Mouse (Mus musculus) heart, embryonic 14.5 days (tissue): ENCODE results near the gene Gusb. TPM values are rescaled to one million over a fixed set of nuclear protein-coding genes. Genes with fewer than 3 reads are reported as not detected.

ENCODE experiments used
- ATAC-seq: fragments of 200-750 bp; cut with Nextera tagmentation; 2 replicates; pipeline ENCODE4 v1.8.0; 2017; ENCODE audit warnings: low read depth, moderate TSS enrichment; ENCODE audit not compliant: insufficient number of reproducible peaks, insufficient read depth, low FRiP score
- H3K27ac ChIP-seq, 2 experiments: fragments of 200-500 bp in 1 of 2; fragments of 300-500 bp in 1 of 2; sonication (generic) in 1 of 2; replicated peaks in 1 of 2; 2 replicates each; pipeline ENCODE4 v1.5.1; 2012 to 2014; ENCODE audit warnings: low read depth in 2 of 2, low read length in 2 of 2, control low read depth in 1 of 2, mild to moderate bottlenecking in 1 of 2, mixed read lengths in 1 of 2; ENCODE audit not compliant: control insufficient read depth in 1 of 2, insufficient read depth in 1 of 2
- H3K27me3 ChIP-seq: fragments of 300-500 bp; sonication (generic); 2 replicates; pipeline ENCODE4 v1.6.1; 2014; ENCODE audit warnings: mild to moderate bottlenecking, low read length, control low read depth; ENCODE audit not compliant: control insufficient read depth, insufficient read depth
- H3K36me3 ChIP-seq: fragments of 300-500 bp; sonication (generic); 2 replicates; pipeline ENCODE4 v1.6.1; 2014; ENCODE audit warnings: mild to moderate bottlenecking, control low read depth, low read length, mixed read lengths; ENCODE audit not compliant: control insufficient read depth, insufficient read depth
- H3K4me1 ChIP-seq, 2 experiments: fragments of 200-500 bp in 1 of 2; fragments of 300-500 bp in 1 of 2; sonication (generic) in 1 of 2; 2 replicates each; pipeline ENCODE4 v1.6.1; 2012 to 2014; ENCODE audit warnings: low read length in 2 of 2, control low read depth in 1 of 2, mixed read lengths in 1 of 2; ENCODE audit not compliant: control insufficient read depth in 2 of 2, insufficient read depth in 2 of 2
- H3K4me2 ChIP-seq: fragments of 300-500 bp; sonication (generic); 2 replicates; pipeline ENCODE4 v1.6.1; 2014; ENCODE audit warnings: mild to moderate bottlenecking, low read length
- H3K4me3 ChIP-seq, 2 experiments: fragments of 200-500 bp in 1 of 2; fragments of 300-500 bp in 1 of 2; sonication (generic) in 1 of 2; 2 replicates each; pipeline ENCODE4 v1.5.1; 2012 to 2014; ENCODE audit warnings: low read length in 2 of 2, mild to moderate bottlenecking in 2 of 2, control low read depth in 1 of 2, low read depth in 1 of 2, moderate library complexity in 1 of 2; ENCODE audit not compliant: control insufficient read depth in 1 of 2, insufficient read depth in 1 of 2
- H3K9ac ChIP-seq: fragments of 300-500 bp; sonication (generic); 2 replicates; pipeline ENCODE4 v1.6.1; 2014; ENCODE audit warnings: mild to moderate bottlenecking, low read length
- H3K9me3 ChIP-seq: fragments of 300-500 bp; sonication (generic); 2 replicates; pipeline ENCODE4 v1.6.1; 2016; ENCODE audit warnings: low read length, control low read depth; ENCODE audit not compliant: control insufficient read depth
- WGBS: fragments of 180-500 bp; shearing (Covaris S2); extraction: QIAGEN DNeasy Blood & Tissue Kit; methylation state at CpG from one replicate; pipeline ENCODE4 v1.1.7; 2014; 5-methylcytosine and 5-hydroxymethylcytosine counted together
- polyA plus RNA-seq: library from polyadenylated mRNA; unstranded; fragments of >200 nt; fragmentation: Nextera tagmentation; extraction: Ambion mirVana; gene quantifications from 2 replicates; pipeline ENCODE4 v1.2.1, GENCODE M21; 2014

Gene Gusb
- polyA plus RNA-seq, 1 experiment from 2014 or later: 49.2 TPM

DNA sequence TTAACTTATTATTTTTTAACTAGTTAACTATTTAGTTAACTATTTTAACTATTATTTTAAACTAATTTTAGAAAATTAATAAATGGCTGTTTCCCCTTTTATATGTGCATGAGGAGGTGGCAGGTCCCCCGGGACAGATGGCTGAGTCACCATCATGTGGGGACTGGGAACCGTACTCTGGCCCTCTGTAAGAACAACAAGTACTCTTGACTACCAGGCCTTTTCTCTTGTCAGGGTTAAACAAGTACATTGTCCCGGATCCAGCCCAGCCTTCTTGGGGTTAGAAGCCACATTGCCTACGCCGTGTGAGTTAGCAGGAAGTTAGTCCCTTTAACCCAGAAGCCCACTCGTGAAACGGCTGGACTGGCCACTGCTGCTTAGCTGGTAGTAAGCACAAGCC, 7.9 kb downstream of the Gusb start:
- ATAC-seq: no peak
- WGBS: 86% methylated on average over 7 of the region's 7 CpGs
- Histone ChIP-seq H3K27me3 (no peaks in the 10 kb centered on the region), H3K27ac (no peak overlapping the region), H3K4me2 (no peak overlapping the region), H3K36me3 (peaks cover 43% of the 10 kb centered on the region), H3K9me3 (no peaks in the 10 kb centered on the region), H3K4me1 (no peaks in the 10 kb centered on the region), H3K4me3 (no peak overlapping the region), H3K9ac (no peak overlapping the region)

DNA sequence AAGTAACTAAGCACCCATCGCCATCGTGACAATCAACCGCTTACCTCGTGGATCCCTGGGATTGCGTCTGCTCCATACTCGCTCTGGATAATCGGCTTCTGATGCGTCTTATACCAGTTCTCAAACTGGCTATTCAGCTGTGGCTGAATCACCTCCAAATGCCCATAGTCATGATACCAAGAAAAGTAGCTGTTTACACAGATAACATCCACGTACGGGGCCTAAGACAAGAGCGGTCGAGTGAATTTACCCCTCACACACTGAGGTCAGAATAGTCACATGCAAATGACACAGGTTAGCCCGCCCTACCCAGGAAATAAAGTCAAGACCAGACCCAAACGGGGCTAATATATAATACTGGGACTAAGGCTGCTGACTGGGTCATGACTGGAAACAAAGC, 9.5 kb downstream of the Gusb start:
- Histone ChIP-seq H3K4me3 (no peak overlapping the region), H3K36me3 (peaks cover 46% of the 10 kb centered on the region), H3K4me2 (no peak overlapping the region), H3K9ac (no peak overlapping the region), H3K27me3 (no peaks in the 10 kb centered on the region), H3K4me1 (no peaks in the 10 kb centered on the region), H3K9me3 (no peaks in the 10 kb centered on the region), H3K27ac (no peak overlapping the region)
- ATAC-seq: no peak
- WGBS: 93% methylated on average over 14 of the region's 14 CpGs

DNA sequence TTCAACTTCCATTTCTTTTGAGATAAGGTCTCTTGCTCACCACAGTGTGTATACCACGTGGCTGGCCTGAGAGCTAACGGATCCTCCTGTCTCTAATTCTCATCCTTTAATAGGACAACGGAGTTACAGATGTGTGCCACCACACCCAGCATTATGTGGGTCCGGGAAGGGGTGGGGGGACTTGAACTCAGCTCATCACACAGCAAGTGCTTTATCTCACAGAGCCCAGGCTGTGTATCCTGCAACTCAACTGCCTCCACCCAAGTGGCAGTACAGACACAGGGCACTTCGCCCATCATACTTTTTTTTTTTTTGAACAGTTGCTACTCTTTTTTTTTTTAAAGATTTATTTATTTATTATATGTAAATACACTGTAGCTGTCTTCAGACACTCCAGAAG, 11.0 kb downstream of the Gusb start:
- no peak for ATAC-seq
- Histone ChIP-seq H3K9me3 (no peaks in the 10 kb centered on the region), H3K9ac (no peak overlapping the region), H3K4me2 (no peak overlapping the region), H3K4me1 (no peaks in the 10 kb centered on the region), H3K4me3 (no peak overlapping the region), H3K27me3 (no peaks in the 10 kb centered on the region), H3K36me3 (peaks cover 43% of the 10 kb centered on the region), H3K27ac (no peak overlapping the region)
- WGBS: 93% methylated on average over 5 of the region's 5 CpGs

DNA sequence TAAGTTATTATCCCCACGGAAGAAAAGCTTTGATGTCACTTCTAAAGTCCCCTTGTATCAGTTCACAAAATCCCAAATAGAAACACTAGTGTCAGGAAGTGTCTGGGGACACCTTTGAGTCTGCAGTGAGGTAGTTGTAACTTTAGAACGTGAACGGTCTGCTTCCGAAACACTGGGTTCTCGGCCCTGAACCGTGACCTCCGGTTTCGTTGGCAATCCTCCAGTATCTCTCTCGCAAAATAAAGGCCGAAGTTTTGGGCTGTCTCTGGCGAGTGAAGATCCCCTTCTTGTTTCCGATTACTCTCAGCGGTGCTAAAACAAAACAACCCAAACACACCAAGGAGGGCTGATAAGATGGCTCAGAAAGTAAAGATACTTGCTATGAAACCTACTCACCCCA, 13.5 kb downstream of the Gusb start:
- ATAC-seq: no peak
- H3K4me1 ChIP-seq: no peaks in the 10 kb centered on the region
- no peak overlapping the region for H3K9ac ChIP-seq
- no peaks in the 10 kb centered on the region for H3K27me3 ChIP-seq
- no peak overlapping the region for H3K4me2 ChIP-seq
- H3K9me3 ChIP-seq: no peaks in the 10 kb centered on the region
- H3K36me3 ChIP-seq: peaks cover 32% of the 10 kb centered on the region
- H3K27ac ChIP-seq: no peak overlapping the region
- WGBS: 78% methylated on average over 13 of the region's 13 CpGs
- no peak overlapping the region for H3K4me3 ChIP-seq

- ATAC-seq: no peak
- peaks cover 24% of the 10 kb centered on the region for H3K36me3 ChIP-seq
- no peak overlapping the region for H3K4me3 ChIP-seq
- no peak overlapping the region for H3K27ac ChIP-seq
- H3K27me3 ChIP-seq: no peaks in the 10 kb centered on the region
- no peak overlapping the region for H3K9ac ChIP-seq
- no peaks in the 10 kb centered on the region for H3K9me3 ChIP-seq
- WGBS: 38% methylated on average over 3 of the region's 3 CpGs
- no peaks in the 10 kb centered on the region; a peak in 1 of 4 replicates for H3K4me1 ChIP-seq
- no peak overlapping the region for H3K4me2 ChIP-seq
Observed at GRCm38 (mm10) chr5:129980216-129980615, 22.6 kb downstream of the Gusb start.

GRCm38 (mm10) chr5:129978608-129979007, 24.2 kb downstream of the Gusb start:
- H3K9me3 ChIP-seq: no peaks in the 10 kb centered on the region
- H3K27ac ChIP-seq: no peak overlapping the region
- no peak overlapping the region for H3K4me3 ChIP-seq
- whole genome bisulfite sequencing: 34% methylated on average over 5 of the region's 5 CpGs
- no peak overlapping the region for H3K4me2 ChIP-seq
- ATAC-seq: no peak
- H3K4me1 ChIP-seq: no peaks in the 10 kb centered on the region; a peak in 1 of 4 replicates
- no peaks in the 10 kb centered on the region for H3K27me3 ChIP-seq
- peaks cover 20% of the 10 kb centered on the region for H3K36me3 ChIP-seq
- H3K9ac ChIP-seq: no peak overlapping the region

GRCm38 (mm10) chr5:129977768-129978167, 25.1 kb downstream of the Gusb start:
- peaks cover 11% of the 10 kb centered on the region; the same call in 1 of the 2 replicates for H3K36me3 ChIP-seq
- H3K4me1 ChIP-seq: no peaks in the 10 kb centered on the region; a peak in 1 of 4 replicates
- H3K4me3 ChIP-seq: no peak overlapping the region
- H3K9me3 ChIP-seq: no peaks in the 10 kb centered on the region
- 83% methylated on average over 4 of the region's 4 CpGs for WGBS
- no peak overlapping the region for H3K27ac ChIP-seq
- no peak overlapping the region for H3K9ac ChIP-seq
- ATAC-seq: no peak
- no peaks in the 10 kb centered on the region for H3K27me3 ChIP-seq
- H3K4me2 ChIP-seq: no peak overlapping the region

GRCm38 (mm10) chr5:129974866-129975311, 28.0 kb downstream of the Gusb start:
- H3K27ac ChIP-seq: no peak overlapping the region
- no peak for ATAC-seq
- H3K9me3 ChIP-seq: no peaks in the 10 kb centered on the region
- 81% methylated on average over 4 of the region's 4 CpGs for WGBS
- no peaks in the 10 kb centered on the region; a peak in 1 of 4 replicates for H3K4me1 ChIP-seq
- H3K9ac ChIP-seq: no peak overlapping the region
- H3K36me3 ChIP-seq: peaks cover 11% of the 10 kb centered on the region
- no peak overlapping the region for H3K4me2 ChIP-seq
- H3K27me3 ChIP-seq: no peaks in the 10 kb centered on the region
- no peak overlapping the region for H3K4me3 ChIP-seq
